Mouse (Mus musculus) bone marrow macrophage, adult 2 months (primary cell): ENCODE results near the gene Foxe3. TPM values are rescaled to one million over a fixed set of nuclear protein-coding genes. Genes with fewer than 3 reads are reported as not detected.
A peak's percentile ranks its signal among the peaks of the same experiment; 100 is the strongest.

ENCODE experiments used
- H3K27ac ChIP-seq: 2 replicates; pipeline ENCODE4 v1.5.1; 2012; ENCODE audit warnings: low read depth, low read length; ENCODE audit not compliant: insufficient read depth
- H3K4me1 ChIP-seq: 2 replicates; pipeline ENCODE4 v1.6.1; 2012; ENCODE audit warnings: low read length; ENCODE audit not compliant: control insufficient read depth, insufficient read depth
- H3K4me3 ChIP-seq: 2 replicates; pipeline ENCODE4 v1.5.1; 2012; ENCODE audit warnings: mild to moderate bottlenecking, low read length, moderate library complexity; ENCODE audit not compliant: insufficient read depth
- CTCF ChIP-seq: IDR thresholded peaks from 2 replicates; pipeline ENCODE4 v1.5.1; 2012; ENCODE audit warnings: low read depth, mild to moderate bottlenecking, low read length, moderate library complexity
- POLR2A ChIP-seq: IDR thresholded peaks from 2 replicates; pipeline ENCODE4 v1.6.1; 2012; ENCODE audit warnings: mild to moderate bottlenecking, low read depth, low read length, borderline replicate concordance
- polyA plus RNA-seq: library from polyadenylated mRNA; stranded (reverse); fragments of >200 nt; gene quantifications from 2 replicates; pipeline ENCODE4 v1.2.4, GENCODE M21; 2012; ENCODE audit not compliant: missing spikeins, insufficient read depth, insufficient read length

Gene Foxe3
- polyA plus RNA-seq, 1 experiment, result not detected

- no peak for TF ChIP-seq POLR2A
- no peak for TF ChIP-seq CTCF
- Histone ChIP-seq H3K27ac (no peak overlapping the region), H3K4me3 (peak overlapping the region; percentile 53), H3K4me1 (peaks cover 4% of the 10 kb centered on the region; the same call in 1 of the 2 replicates)
These were observed 569 bp downstream of the Foxe3 start for GRCm38 (mm10) chr4:114924971-114925916.

DNA sequence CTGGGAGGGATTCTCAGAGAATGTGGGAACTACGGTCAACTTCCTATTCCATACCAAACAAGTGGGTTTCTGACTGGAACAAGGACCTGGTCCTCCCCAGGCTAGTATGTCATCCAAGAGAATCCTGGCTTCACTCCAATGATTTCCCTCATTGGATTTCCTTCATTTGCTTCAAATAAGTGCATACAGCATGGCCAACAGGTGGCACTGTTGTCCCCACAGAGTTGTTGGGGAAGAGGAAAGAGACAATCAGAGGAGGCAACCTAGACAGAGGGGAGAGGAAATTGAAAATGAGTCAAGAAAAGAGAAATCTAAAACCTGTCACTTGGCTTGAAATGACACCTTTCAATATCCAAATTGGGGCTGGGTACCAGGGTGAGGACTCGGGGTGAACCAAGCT lies 8.7 kb downstream of the Foxe3 start:
- H3K4me3 ChIP-seq, result no peak overlapping the region
- TF ChIP-seq CTCF (no peak), POLR2A (no peak)
- no peak overlapping the region for H3K27ac ChIP-seq
- H3K4me1 ChIP-seq, result peaks cover 7% of the 10 kb centered on the region

DNA sequence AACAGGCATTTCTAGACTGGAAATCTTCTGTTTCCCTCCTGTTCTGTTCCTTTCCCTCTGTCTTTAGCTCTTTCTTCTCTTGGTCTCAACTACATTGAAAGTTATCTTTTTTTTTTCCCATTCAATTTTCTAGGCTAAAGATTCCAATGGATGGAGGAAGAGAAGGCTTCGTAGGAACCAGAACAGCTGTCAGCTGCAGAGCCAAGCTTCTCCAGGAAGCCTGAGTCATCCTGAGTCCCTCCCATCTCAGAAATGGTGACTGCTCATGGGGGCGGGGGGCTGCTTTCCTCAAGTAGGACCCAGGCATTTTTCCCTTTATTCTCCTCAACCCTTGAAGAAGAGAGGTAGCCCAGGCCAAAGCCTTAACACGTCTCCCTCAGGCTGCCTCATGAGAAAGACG lies 9.8 kb downstream of the Foxe3 start:
- TF ChIP-seq POLR2A, result no peak
- no peak for TF ChIP-seq CTCF

GRCm38 (mm10) chr4:114913594-114913962 lies 12.2 kb downstream of the Foxe3 start:
- no peak for TF ChIP-seq CTCF
- TF ChIP-seq POLR2A, result no peak
- Histone ChIP-seq H3K27ac (no peak overlapping the region), H3K4me1 (peaks cover 13% of the 10 kb centered on the region), H3K4me3 (no peak overlapping the region)

More for the DNA sequence above, 9.8 kb downstream of the Foxe3 start:
- H3K4me3 ChIP-seq, result no peak overlapping the region
- peaks cover 7% of the 10 kb centered on the region for H3K4me1 ChIP-seq
- no peak overlapping the region for H3K27ac ChIP-seq

DNA sequence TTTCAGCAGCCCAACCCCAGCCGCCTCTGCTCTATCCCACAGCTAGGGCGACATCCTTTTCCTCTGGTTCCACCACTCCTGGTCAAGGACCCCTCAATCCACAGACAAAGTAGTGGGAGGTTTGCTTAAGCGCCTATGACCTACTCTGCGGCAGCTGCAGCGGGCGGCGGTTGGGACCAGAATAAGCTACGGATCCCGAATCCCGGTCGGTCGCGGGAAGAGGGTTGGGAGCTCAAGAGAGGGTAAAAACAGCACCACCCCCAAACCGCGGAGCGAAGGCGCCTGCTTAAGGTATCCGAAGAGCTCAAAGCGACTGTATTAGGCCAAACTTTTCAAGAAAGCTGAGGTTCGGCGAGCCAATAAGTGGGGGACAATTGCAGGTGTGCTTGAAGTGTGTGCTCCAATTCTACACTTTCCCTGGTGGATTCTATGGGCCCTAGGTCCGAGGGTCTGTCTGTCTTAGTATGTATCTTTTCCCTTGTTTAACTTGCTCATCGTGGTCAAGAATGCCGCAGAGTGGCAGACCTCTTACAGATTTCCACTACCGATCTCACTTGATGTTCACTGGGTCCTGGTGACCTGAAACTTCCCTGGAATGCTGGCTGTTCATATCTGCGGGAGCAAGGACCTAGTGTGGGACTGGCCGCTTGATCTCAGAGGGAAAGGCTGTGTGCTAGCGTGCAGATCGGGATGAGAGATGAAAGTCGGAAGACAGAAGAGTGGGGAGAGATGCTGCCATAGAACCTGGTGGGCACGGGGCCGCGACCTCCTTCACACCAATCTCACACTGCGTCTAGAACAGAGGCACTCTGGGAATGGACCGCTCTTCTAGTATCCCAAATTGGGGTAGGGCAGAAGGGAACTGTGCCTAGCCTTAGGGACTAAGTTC lies 12.9 kb downstream of the Foxe3 start:
- no peak overlapping the region for H3K4me3 ChIP-seq
- TF ChIP-seq CTCF (no peak), POLR2A (no peak)
- peaks cover 13% of the 10 kb centered on the region for H3K4me1 ChIP-seq
- no peak overlapping the region for H3K27ac ChIP-seq

DNA sequence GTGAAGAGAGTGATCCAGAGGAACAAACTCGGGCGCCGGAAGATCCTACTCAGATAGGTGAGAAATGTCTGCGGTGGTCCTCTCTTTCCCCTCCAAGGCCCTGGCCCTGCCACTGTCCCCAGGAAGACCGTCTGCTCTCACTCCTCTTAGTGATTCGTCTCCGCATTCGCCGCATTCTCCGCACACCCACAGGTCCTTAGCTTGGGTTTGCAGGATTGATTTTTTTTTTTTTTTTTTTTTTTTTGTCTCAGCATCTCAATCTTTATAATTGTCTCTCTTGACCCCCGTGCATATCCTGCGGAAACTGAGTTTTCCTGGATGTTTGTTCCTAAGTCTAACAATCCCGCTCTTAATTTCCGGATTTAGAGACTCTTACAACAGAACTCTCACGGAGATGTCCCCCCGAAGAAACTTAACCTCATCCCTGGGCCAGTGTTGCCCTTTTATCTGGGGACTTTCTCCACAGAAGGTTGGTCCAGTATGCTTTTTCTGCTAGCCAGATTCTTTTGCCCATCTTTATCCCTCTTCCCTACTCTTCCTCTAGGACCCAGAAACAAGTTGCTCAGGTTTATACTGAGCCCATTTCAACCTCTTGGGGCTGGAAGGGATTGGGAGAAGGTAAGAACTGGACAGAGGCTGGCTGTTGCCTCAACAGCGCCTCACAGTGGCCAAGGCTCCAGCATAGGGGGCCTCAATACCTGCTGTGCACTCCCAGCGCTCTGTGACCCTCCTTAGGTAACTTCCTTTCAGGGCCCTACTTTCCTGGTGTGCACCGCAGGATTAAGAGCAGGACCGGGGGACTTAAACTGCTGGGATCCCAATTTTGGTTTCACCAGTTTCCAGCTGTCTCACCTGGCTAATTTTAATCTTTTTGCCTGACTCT lies 16.0 kb downstream of the Foxe3 start:
- Histone ChIP-seq H3K27ac (no peak overlapping the region), H3K4me1 (peaks cover 6% of the 10 kb centered on the region), H3K4me3 (peak overlapping the region; percentile 92)
- TF ChIP-seq CTCF (peak; percentile 84), POLR2A (no peak)

DNA sequence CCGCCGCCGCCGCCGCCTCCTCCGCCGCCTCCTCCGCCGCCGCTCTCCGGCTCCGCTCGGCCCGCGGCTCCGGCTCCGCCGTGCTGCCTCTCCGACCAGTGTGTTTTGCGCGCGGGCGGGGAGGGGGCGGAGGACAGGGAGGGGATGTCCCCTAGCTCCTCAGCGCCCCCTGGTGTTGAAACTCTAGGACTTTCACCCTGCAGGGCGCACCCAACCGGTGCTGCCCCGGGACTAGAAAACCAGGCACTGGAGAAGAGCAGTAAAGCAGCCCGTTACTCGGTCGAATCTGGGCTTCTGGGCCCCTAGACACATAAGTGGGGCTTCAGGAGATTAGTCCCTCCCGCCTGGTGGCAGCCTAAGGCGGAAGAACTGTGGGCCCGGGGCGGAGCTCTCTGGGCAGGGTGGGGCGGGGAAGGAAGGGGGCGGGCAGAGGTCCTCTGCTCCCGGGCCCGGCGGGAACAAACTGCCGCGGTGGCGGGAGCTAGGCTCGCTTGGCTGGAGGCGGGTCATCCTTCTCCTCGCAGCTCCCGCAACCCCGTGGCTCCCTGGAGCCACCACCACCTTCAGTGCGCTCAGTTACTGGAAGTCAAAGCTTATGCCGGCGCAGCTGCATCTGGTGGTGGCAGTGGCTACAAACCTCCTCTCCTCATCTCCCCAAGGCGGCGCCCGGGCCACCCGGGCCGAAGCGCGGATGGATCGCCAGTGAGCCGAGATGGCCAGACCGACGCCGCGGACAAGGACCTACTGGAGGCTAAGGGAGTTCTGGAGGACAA lies 16.8 kb downstream of the Foxe3 start, which contains the start of gene Foxd2:
Gene Foxd2 (minus strand): TSS at position 45 of the 773 bp plus-strand sequence.
- TF ChIP-seq CTCF (peak; percentile 99), POLR2A (no peak)
- H3K4me3 ChIP-seq, result peak within 1 kb of the TSS; percentile 92
- H3K27ac ChIP-seq, result peak within 1 kb of the TSS; percentile 94
- peaks cover 6% of the 10 kb centered on the region for H3K4me1 ChIP-seq

GRCm38 (mm10) chr4:114907951-114908828 lies 17.6 kb downstream of the Foxe3 start:
- TF ChIP-seq CTCF (no peak), POLR2A (no peak)
- Histone ChIP-seq H3K4me3 (peak overlapping the region; percentile 92), H3K27ac (no peak overlapping the region), H3K4me1 (peaks cover 6% of the 10 kb centered on the region)
